ENCODE assay signal across 11 mouse cellular contexts in the genomic region with DNA sequence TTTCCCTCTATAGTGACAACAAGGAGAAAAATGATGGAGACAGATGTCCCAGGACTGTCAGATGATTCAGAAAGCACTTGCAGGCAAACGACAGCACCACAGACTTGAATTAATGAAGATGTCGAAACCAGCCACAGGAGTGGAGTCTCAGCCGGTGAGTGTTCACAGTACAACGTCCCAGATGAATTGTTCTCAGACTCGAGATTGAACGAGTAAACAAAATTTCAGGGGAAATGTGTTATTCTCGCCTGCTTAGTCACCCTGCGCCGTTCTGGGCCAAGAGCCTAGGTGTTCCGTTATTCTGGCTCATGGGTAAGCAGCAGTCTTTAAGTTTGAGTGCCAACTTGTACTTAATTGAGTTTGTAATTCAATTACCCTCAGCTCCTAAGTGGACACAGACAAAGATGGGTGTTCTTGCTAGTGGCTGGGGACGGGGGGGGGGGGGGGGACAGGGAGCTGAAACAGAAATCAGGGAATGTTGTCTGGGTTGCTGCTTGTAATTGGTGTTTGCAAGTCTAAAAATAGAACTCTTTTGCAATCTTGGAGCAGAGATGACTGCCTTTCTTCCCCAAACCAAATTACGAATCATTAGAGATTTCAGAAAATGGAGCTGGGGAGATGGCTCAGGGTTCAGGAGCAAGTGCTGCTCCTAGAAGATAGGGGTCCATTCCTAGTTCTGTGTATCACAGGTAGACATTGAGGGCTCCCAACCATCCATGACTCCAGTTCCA.
DNase-seq lines count a peak whose midpoint lies in the region; ATAC-seq and TF ChIP-seq lines count a peak whose summit lies in the region.
"Had no signal": no experiment of that assay in that cellular context is flagged by ENCODE, and none has a peak within 500 bp of the region (broad histone marks: within the 10 kb centered on the region; RNA-seq: fewer than 3 reads in every experiment).

No protein-coding gene starts in this region.

- peak overlapping the region; percentile 88 for H3K27ac ChIP-seq in embryonic fibroblast, embryonic 13.5 days (ENCODE audit: insufficient read depth, low read length)
- H3K27ac ChIP-seq: kidney, postnatal 0 days; liver, embryonic 14.5 days had no signal

- 0 out of 2 replicates have a peak, but pooled peaks cover 7% of the 10 kb centered on the region for H3K4me1 ChIP-seq in embryonic fibroblast, embryonic 13.5 days (ENCODE audit: control insufficient read depth, insufficient read depth, low read length)

- ATAC-seq in activated CD4-positive, CD25-positive, alpha-beta regulatory T cell, adult 4 months, result no peak

- TF ChIP-seq POLR2A in embryonic fibroblast, embryonic 13.5 days (IDR thresholded peaks at IDR 0.05; ENCODE audit: low read depth, low read length), result no peak

- no peak overlapping the region for H3K4me3 ChIP-seq in embryonic fibroblast, embryonic 13.5 days (ENCODE audit: insufficient read depth, low read length)

- peak; percentile 40 for DNase-seq in gastrocnemius, postnatal 25 days
- DNase-seq in gastrocnemius, postnatal 4 days (ENCODE audit: low spot score in 2 of 2), result no peak
- peak; percentile 19 to 41 for DNase-seq in right cerebral cortex, adult 2 months (ENCODE audit: low spot score in 2 of 2)
- DNase-seq in right cerebral cortex, postnatal 14 days, result no peak
- DNase-seq in ovary, postnatal 14 days (ENCODE audit: low spot score), result no peak
- DNase-seq: midbrain, embryonic 14.5 days; thymus, postnatal 25 days had no signal

- no peak for TF ChIP-seq CTCF in embryonic fibroblast, embryonic 13.5 days (IDR thresholded peaks at IDR 0.05; ENCODE audit: borderline replicate concordance, insufficient read depth, low read length)

Comparison
In these comparisons a context has a peak if more than half of its experiments do, and no peak if none do; other contexts are left out.
1. DNase-seq: peak in gastrocnemius, postnatal 25 days (single experiment) and right cerebral cortex, adult 2 months (2 of 2); none in gastrocnemius, postnatal 4 days (0 of 2), right cerebral cortex, postnatal 14 days (single experiment) and ovary, postnatal 14 days (single experiment).